Mouse (Mus musculus) liver, embryonic 14.5 days (tissue): ENCODE data around the gene Pde4b. TPM values are rescaled to one million over a fixed set of nuclear protein-coding genes. Genes with fewer than 3 reads are reported as not detected.

ENCODE experiments used
- ATAC-seq: fragments of 200-750 bp; cut with Nextera tagmentation; 2 replicates; pipeline ENCODE4 v1.8.0; 2017; ENCODE audit warnings: moderate number of reproducible peaks, mild to moderate bottlenecking, moderate library complexity; ENCODE audit not compliant: insufficient read depth
- DNase-seq, 3 experiments: peaks; one replicate each; pipeline ENCODE4 v3.0.0-alpha.2; 2012 to 2013; ENCODE audit warnings: low read depth in 3 of 3, low spot score in 3 of 3
- H3K27ac ChIP-seq: fragments of 300-500 bp; sonication (generic); 2 replicates; pipeline ENCODE4 v1.5.1; 2014; ENCODE audit warnings: moderate library complexity, mild to moderate bottlenecking, control low read depth, inconsistent platforms
- H3K27me3 ChIP-seq: fragments of 300-500 bp; sonication (generic); 2 replicates; pipeline ENCODE4 v1.6.1; 2014; ENCODE audit warnings: mild to moderate bottlenecking, low read length, moderate library complexity; ENCODE audit not compliant: control insufficient read depth, insufficient read depth
- H3K36me3 ChIP-seq: fragments of 300-500 bp; sonication (generic); replicated peaks from 2 replicates; pipeline ENCODE4 v1.6.1; 2014; ENCODE audit warnings: low read depth; ENCODE audit not compliant: control insufficient read depth, insufficient read depth
- H3K4me1 ChIP-seq, 2 experiments: fragments of 200-500 bp in 1 of 2; fragments of 300-500 bp in 1 of 2; sonication (generic) in 1 of 2; replicated peaks; 2 replicates each; pipeline ENCODE4 v1.6.1; 2012 to 2014; ENCODE audit warnings: antibody characterized with exemption in 1 of 2, inconsistent platforms in 1 of 2, low read length in 1 of 2; ENCODE audit not compliant: control insufficient read depth in 2 of 2, insufficient read depth in 2 of 2
- H3K4me2 ChIP-seq: fragments of 300-500 bp; sonication (generic); 2 replicates; pipeline ENCODE4 v1.6.1; 2014; ENCODE audit warnings: low read depth, mild to moderate bottlenecking, control low read depth, moderate library complexity
- H3K4me3 ChIP-seq, 2 experiments: fragments of 200-500 bp in 1 of 2; fragments of 300-500 bp in 1 of 2; sonication (generic) in 1 of 2; 2 replicates each; pipeline ENCODE4 v1.5.1; 2012 to 2014; ENCODE audit warnings: low read depth in 2 of 2, low read length in 2 of 2, mild to moderate bottlenecking in 2 of 2, control low read depth in 1 of 2, inconsistent platforms in 1 of 2, moderate library complexity in 1 of 2; ENCODE audit not compliant: insufficient read depth in 1 of 2
- H3K9ac ChIP-seq: fragments of 300-500 bp; sonication (generic); replicated peaks from 2 replicates; pipeline ENCODE4 v1.6.1; 2014; ENCODE audit warnings: mild to moderate bottlenecking, control low read depth, moderate library complexity
- H3K9me3 ChIP-seq: fragments of 300-500 bp; sonication (generic); 2 replicates; pipeline ENCODE4 v1.6.1; 2016; ENCODE audit warnings: low read length, mixed read lengths; ENCODE audit not compliant: control insufficient read depth
- CTCF ChIP-seq: IDR thresholded peaks from 2 replicates; pipeline ENCODE4 v1.5.1; 2016; ENCODE audit warnings: antibody characterized with exemption, low read depth, control low read depth
- EP300 ChIP-seq: IDR thresholded peaks from 2 replicates; pipeline ENCODE4 v1.6.1; 2016; ENCODE audit warnings: antibody characterized with exemption, low read depth
- WGBS: fragments of 180-500 bp; shearing (Covaris S2); extraction: QIAGEN DNeasy Blood & Tissue Kit; methylation state at CpG from one replicate; pipeline ENCODE4 v1.1.7; 2014; ENCODE audit not compliant: insufficient replicate concordance; 5-methylcytosine and 5-hydroxymethylcytosine counted together
- polyA plus RNA-seq, 2 experiments: library from polyadenylated mRNA; depleted of rRNA in 1 of 2; stranded (reverse) in 1 of 2; unstranded in 1 of 2; fragments of >200 nt; fragmentation: Nextera tagmentation in 1 of 2; extraction: Ambion mirVana in 1 of 2; gene quantifications; 2 replicates each; pipeline versions ENCODE4 v1.2.1 to v1.2.3; 2012 to 2014

The Pde4b gene
- polyA plus RNA-seq, 2 experiments: 1.5 to 2.3 TPM

DNA sequence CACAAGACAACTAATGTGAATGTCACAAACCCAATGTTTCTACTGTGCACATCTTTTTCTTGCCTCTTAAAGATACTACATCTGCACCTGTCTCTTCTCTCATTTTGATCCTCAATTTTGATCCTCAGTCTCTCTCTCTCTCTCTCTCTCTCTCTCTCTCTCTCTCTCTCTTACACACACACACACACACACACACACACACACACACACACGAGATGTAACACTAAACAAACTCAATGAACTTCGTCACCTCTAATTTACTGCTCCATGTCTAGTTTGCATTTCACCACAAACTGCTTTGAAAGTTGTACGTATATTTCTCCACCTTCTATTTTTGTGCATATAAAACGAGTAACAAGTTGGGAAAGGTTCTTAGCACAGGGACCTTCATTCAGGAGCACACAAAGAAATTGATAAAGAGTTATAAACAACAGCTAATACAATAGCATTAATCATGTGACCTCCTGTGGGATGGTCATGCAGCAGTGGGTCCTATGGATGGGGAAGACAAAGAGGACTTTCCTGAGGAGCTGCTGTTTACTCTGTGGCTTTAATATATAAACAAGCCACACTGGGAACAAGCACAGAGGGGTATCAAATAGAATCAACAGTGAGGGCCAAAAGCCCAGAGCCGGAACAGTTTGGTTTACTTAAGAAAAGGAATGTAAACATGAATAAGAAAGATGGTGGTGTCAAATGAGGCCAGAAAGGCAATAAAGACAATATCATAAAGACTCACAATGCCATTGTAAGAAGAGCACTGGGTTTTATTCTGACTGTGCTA lies 372.1 kb downstream of the Pde4b start:
- Histone ChIP-seq H3K4me3 (no peak overlapping the region), H3K9me3 (no peaks in the 10 kb centered on the region), H3K4me2 (no peak overlapping the region), H3K4me1 (no peaks in the 10 kb centered on the region), H3K9ac (no peak overlapping the region), H3K36me3 (no peaks in the 10 kb centered on the region), H3K27ac (no peak overlapping the region), H3K27me3 (no peaks in the 10 kb centered on the region)
- ATAC-seq: no peak
- no peak for TF ChIP-seq EP300
- TF ChIP-seq CTCF: no peak
- DNase-seq: no peak
- 38% methylated on average over 5 of the region's 5 CpGs for WGBS

DNA sequence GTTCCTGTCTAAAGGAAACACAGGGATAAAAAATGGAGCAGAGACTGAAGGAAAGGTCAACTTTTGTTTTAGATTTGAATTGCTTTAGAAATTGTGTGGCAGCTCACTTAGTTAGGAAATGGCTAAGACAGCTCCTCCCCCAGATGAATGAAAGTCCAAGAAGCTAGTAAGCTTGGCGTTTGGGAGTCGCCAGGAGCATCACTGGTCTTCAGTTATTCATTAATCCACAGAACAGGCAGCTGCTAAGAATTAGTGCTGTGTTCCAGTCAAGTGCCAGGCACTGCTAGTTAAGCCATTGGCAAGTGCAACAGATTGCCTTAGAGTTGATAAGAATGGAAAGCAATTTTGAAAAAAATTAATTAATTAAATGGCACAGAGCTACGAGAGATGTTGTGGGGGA lies 390.8 kb downstream of the Pde4b start:
- Histone ChIP-seq H3K9me3 (no peaks in the 10 kb centered on the region), H3K9ac (no peak overlapping the region), H3K27me3 (no peaks in the 10 kb centered on the region), H3K4me1 (no peaks in the 10 kb centered on the region), H3K36me3 (no peaks in the 10 kb centered on the region), H3K4me2 (no peak overlapping the region), H3K4me3 (no peak overlapping the region), H3K27ac (no peak overlapping the region)
- ATAC-seq: no peak
- DNase-seq: no peak
- 51% methylated on average over 3 of the region's 3 CpGs for whole genome bisulfite sequencing
- TF ChIP-seq EP300 (no peak), CTCF (no peak)

GRCm38 (mm10) chr4:102478860-102479259 lies 391.5 kb downstream of the Pde4b start:
- Histone ChIP-seq H3K4me1 (no peaks in the 10 kb centered on the region), H3K9ac (no peak overlapping the region), H3K27me3 (no peaks in the 10 kb centered on the region), H3K36me3 (no peaks in the 10 kb centered on the region), H3K4me2 (no peak overlapping the region), H3K9me3 (no peaks in the 10 kb centered on the region), H3K4me3 (no peak overlapping the region), H3K27ac (no peak overlapping the region)
- no peak for ATAC-seq
- 66% methylated on average over 7 of the region's 7 CpGs for WGBS
- DNase-seq: no peak
- TF ChIP-seq EP300 (no peak), CTCF (no peak)

- H3K36me3 ChIP-seq: no peaks in the 10 kb centered on the region
- no peak overlapping the region for H3K27ac ChIP-seq
- H3K4me2 ChIP-seq: no peak overlapping the region
- no peaks in the 10 kb centered on the region for H3K9me3 ChIP-seq
- 62% methylated on average over 6 of the region's 6 CpGs for WGBS
- no peaks in the 10 kb centered on the region for H3K27me3 ChIP-seq
- no peak for ATAC-seq
- no peak overlapping the region for H3K4me3 ChIP-seq
- TF ChIP-seq CTCF (0 out of 2 replicates have a peak, but pooled peaks have one; percentile 36), EP300 (no peak)
- no peak for DNase-seq
- H3K4me1 ChIP-seq: no peaks in the 10 kb centered on the region
- H3K9ac ChIP-seq: no peak overlapping the region
These were observed 393.6 kb downstream of the Pde4b start for GRCm38 (mm10) chr4:102480830-102481484.

DNA sequence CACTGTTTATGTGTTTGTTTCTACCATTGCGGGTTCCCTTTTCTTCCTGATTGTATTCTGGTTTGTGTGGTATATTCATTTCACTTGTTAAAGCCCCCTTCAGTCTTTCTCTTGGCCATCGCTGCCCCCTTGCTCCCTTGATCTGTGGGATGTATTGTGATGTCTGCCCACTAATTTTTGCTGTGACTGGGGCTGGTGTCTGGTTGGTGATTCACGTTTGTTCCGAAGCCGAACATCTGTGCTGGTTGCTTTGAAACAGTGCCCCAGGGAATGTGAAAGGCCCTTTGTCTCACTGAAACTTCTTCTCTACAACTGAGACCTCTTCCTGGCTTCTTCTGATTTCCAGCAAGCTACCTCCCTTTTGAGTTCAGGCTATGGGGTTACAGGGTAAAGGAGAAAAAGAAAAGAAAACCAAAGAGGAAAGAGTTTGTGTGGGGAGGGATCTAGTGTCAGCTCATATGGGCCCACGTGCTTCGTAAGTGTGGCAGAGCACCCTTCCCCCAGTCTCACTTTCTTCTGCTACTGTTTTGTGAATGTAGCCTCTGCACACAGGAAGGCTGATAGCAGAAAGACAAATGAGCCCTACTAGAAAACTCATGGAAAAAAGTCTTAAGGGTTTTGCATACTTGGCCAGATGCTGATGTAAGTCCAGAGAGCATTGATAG lies 396.1 kb downstream of the Pde4b start:
- DNase-seq (no peak), ATAC-seq (no peak)
- no peak for TF ChIP-seq EP300
- no peak for TF ChIP-seq CTCF
- WGBS: 62% methylated on average over 7 of the region's 7 CpGs
- Histone ChIP-seq H3K9me3 (no peaks in the 10 kb centered on the region), H3K27me3 (no peaks in the 10 kb centered on the region), H3K36me3 (no peaks in the 10 kb centered on the region), H3K27ac (no peak overlapping the region), H3K4me3 (no peak overlapping the region), H3K4me1 (no peaks in the 10 kb centered on the region), H3K4me2 (no peak overlapping the region), H3K9ac (no peak overlapping the region)
